Mouse (Mus musculus) brain, embryonic 14.5 days (tissue): ENCODE data around the gene 6430571L13Rik.

Experiments used
- CTCF ChIP-seq: fragments of 200-500 bp; IDR thresholded peaks from 2 replicates; pipeline ENCODE4 v1.5.1; 2012; ENCODE audit warnings: inconsistent platforms, mild to moderate bottlenecking, moderate library complexity, borderline replicate concordance; ENCODE audit not compliant: insufficient read depth, insufficient read length; ENCODE audit errors: extremely low read depth
- POLR2A ChIP-seq: fragments of 200-500 bp; IDR thresholded peaks from 2 replicates; pipeline ENCODE4 v1.6.1; 2012; ENCODE audit warnings: mild to moderate bottlenecking, inconsistent platforms, borderline replicate concordance; ENCODE audit not compliant: poor library complexity, insufficient read depth, insufficient read length, severe bottlenecking; ENCODE audit errors: extremely low read depth

GRCm38 (mm10) chr9:107384396-107384795, 44.0 kb downstream of the 6430571L13Rik start:
- TF ChIP-seq POLR2A (no peak), CTCF (no peak)
